8 mouse cellular contexts compared by ENCODE assay signal in the genomic region with DNA sequence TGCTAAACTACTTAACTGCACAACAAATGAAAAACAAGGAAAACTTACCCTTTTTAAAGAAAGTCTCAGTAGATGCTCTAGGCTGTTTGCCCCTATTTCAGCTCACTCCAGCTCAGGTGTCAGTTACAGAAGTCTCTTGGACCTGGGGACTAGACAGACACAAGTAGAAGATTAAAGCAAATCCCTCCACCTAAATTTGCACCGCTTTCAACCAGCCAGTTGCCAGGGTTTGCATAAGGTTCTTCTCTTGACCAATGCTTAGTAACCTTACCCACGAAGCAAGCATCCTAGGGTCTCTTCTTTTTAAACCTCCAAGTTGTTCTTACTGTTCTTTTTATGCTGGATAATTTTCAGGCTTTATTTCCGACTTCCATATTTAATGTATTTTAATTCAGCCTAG. TPM values are rescaled to one million over a fixed set of nuclear protein-coding genes. Genes with fewer than 3 reads are reported as not detected.
DNase-seq lines count a peak whose midpoint lies in the region; ATAC-seq lines count a peak whose summit lies in the region.

A gene (minus strand): TSS at position 101 of the 400 bp plus-strand sequence.

- 71% methylated on average over 3 of the region's 3 CpGs for WGBS in kidney, embryonic 15.5 days

- no peak for DNase-seq in kidney, postnatal 25 days
- DNase-seq in adrenal gland, postnatal 25 days, result no peak
- no peak for DNase-seq in kidney, postnatal 36 days
- no peak for DNase-seq in adipocyte (ENCODE audit: low spot score)
- no peak for DNase-seq in retina, embryonic 14.5 days (ENCODE audit: low spot score)

- no peaks in the 10 kb centered on the region for H3K9me3 ChIP-seq in kidney, embryonic 15.5 days (replicated peaks)

- peaks cover 6% of the 10 kb centered on the region; the same call in 1 of the 2 replicates for H3K4me1 ChIP-seq in kidney, embryonic 15.5 days

- H3K36me3 ChIP-seq in kidney, embryonic 15.5 days, result no peaks in the 10 kb centered on the region

- no peak within 1 kb of the TSS for H3K4me3 ChIP-seq in kidney, embryonic 15.5 days (replicated peaks)

- no peaks in the 10 kb centered on the region for H3K27me3 ChIP-seq in kidney, embryonic 15.5 days

- no peak within 1 kb of the TSS for H3K9ac ChIP-seq in kidney, embryonic 15.5 days

- H3K4me2 ChIP-seq in kidney, embryonic 15.5 days, result no peak within 1 kb of the TSS

- no peak for ATAC-seq in kidney, embryonic 15.5 days (replicated peaks; ENCODE audit: low FRiP score)
- no peak for ATAC-seq in hematopoietic stem cell, adult 5-6 weeks (replicated peaks in 1 of 2; ENCODE audit: insufficient read depth in 1 of 2, low FRiP score in 2 of 2, low TSS enrichment in 1 of 2, low read depth in 1 of 2, poor library complexity in 2 of 2, severe bottlenecking in 2 of 2)
- no peak for ATAC-seq in megakaryocyte, adult 5-6 weeks (ENCODE audit: poor library complexity, severe bottlenecking)

- no peak within 1 kb of the TSS for H3K27ac ChIP-seq in kidney, embryonic 15.5 days

RNA-seq across cellular contexts. Expression of the gene that starts here (rescaled TPM):
- 41.9 and 45.1 TPM in 2 replicates for polyA plus RNA-seq in kidney, embryonic 15.5 days (2015; fragmentation: Nextera tagmentation; extraction: Ambion mirVana)
- total RNA-seq in adrenal gland, postnatal 25 days (2021), result 23.8 and 27.4 TPM in 2 replicates
- 29.1 and 34.0 TPM in 2 replicates for total RNA-seq in hematopoietic stem cell, adult 5-6 weeks (2017)
- total RNA-seq in megakaryocyte, adult 5-6 weeks (2015), result 17.0 and 17.8 TPM in 2 replicates
- 15.8 and 16.3 TPM in 2 replicates for total RNA-seq in megakaryocyte, adult 5-6 weeks (2017)
